Mouse (Mus musculus) CH12.LX (cell line): ENCODE results near the gene Irf3. TPM values are rescaled to one million over a fixed set of nuclear protein-coding genes. Genes with fewer than 3 reads are reported as not detected.

Experiments
- DNase-seq: peaks from one replicate; pipeline ENCODE4 v3.0.0-alpha.2; 2013; ENCODE audit errors: extremely low read depth
- H3K27ac ChIP-seq: 2 replicates; pipeline ENCODE4 v1.5.1; 2012; ENCODE audit warnings: low read depth, mild to moderate bottlenecking, control low read depth, moderate library complexity; ENCODE audit not compliant: insufficient read depth
- H3K27me3 ChIP-seq: replicated peaks from 2 replicates; pipeline ENCODE3; 2012; ENCODE audit warnings: inconsistent platforms
- H3K36me3 ChIP-seq, 2 experiments: replicated peaks in 1 of 2; 2 replicates each; pipeline versions ENCODE3 to v1.6.1; 2012; ENCODE audit warnings: inconsistent platforms in 1 of 2, low read length in 1 of 2, mild to moderate bottlenecking in 1 of 2, mixed read lengths in 1 of 2, moderate library complexity in 1 of 2; ENCODE audit not compliant: control insufficient read depth in 1 of 2, insufficient read depth in 1 of 2
- H3K4me1 ChIP-seq, 2 experiments: 2 replicates each; pipeline ENCODE4 v1.6.1; 2012; ENCODE audit warnings: inconsistent platforms in 1 of 2, moderate library complexity in 1 of 2; ENCODE audit not compliant: insufficient read depth in 2 of 2, control insufficient read depth in 1 of 2
- H3K4me2 ChIP-seq: 2 replicates; pipeline ENCODE4 v1.6.1; 2012; ENCODE audit warnings: low read depth, mild to moderate bottlenecking, control low read depth; ENCODE audit not compliant: poor library complexity, insufficient read depth, severe bottlenecking
- H3K4me3 ChIP-seq, 3 experiments: fragments of 150-350 bp in 1 of 3; sonication (generic) in 1 of 3; replicated peaks in 1 of 3; 2 replicates each; pipeline versions ENCODE3 to v1.5.1; 2011 to 2012; ENCODE audit warnings: low read depth in 2 of 3, low read length in 2 of 3, mild to moderate bottlenecking in 2 of 3, moderate library complexity in 2 of 3, control low read depth in 1 of 3, improper control_type of control experiment in 1 of 3, inconsistent platforms in 1 of 3, mixed read lengths in 1 of 3; ENCODE audit not compliant: poor library complexity in 1 of 3
- H3K79me2 ChIP-seq: replicated peaks from 2 replicates; pipeline ENCODE4 v1.6.1; 2012; ENCODE audit warnings: mild to moderate bottlenecking, moderate library complexity; ENCODE audit not compliant: control insufficient read depth, poor library complexity, insufficient read depth, severe bottlenecking; ENCODE audit errors: extremely low read depth
- H3K9ac ChIP-seq: 2 replicates; pipeline ENCODE4 v1.6.1; 2012; ENCODE audit warnings: low read depth, mild to moderate bottlenecking, control low read depth, moderate library complexity; ENCODE audit not compliant: insufficient read depth
- H3K9me3 ChIP-seq: replicated peaks from 2 replicates; pipeline ENCODE3; 2012; ENCODE audit warnings: low read length, inconsistent platforms, mixed read lengths
- BHLHE40 ChIP-seq: IDR thresholded peaks from 2 replicates; pipeline ENCODE4 v1.6.1; 2011; ENCODE audit warnings: mild to moderate bottlenecking, low read depth, low read length, improper control_type of control experiment
- CHD1 ChIP-seq: IDR thresholded peaks from 2 replicates; pipeline ENCODE4 v1.6.1; 2012; ENCODE audit warnings: low read depth, low read length, improper control_type of control experiment, inconsistent platforms
- CHD2 ChIP-seq: IDR thresholded peaks from 2 replicates; pipeline ENCODE4 v1.6.1; 2011; ENCODE audit warnings: low read length, improper control_type of control experiment
- CTCF ChIP-seq, 2 experiments: IDR thresholded peaks in 1 of 2; conservative IDR thresholded peaks in 1 of 2; 2 replicates each; pipeline ENCODE4 v1.5.1; 2011 to 2012; ENCODE audit warnings: low read depth in 2 of 2, low read length in 2 of 2, improper control_type of control experiment in 1 of 2, inconsistent platforms in 1 of 2, mild to moderate bottlenecking in 1 of 2, moderate library complexity in 1 of 2
- ELF1 ChIP-seq: IDR thresholded peaks from 2 replicates; pipeline ENCODE4 v1.6.1; 2014; ENCODE audit warnings: low read depth, mild to moderate bottlenecking, inconsistent platforms, low read length, improper control_type of control experiment
- ETS1 ChIP-seq: conservative IDR thresholded peaks from 2 replicates; pipeline ENCODE4 v1.6.1; 2012; ENCODE audit warnings: low read depth, mild to moderate bottlenecking, inconsistent platforms, low read length, improper control_type of control experiment, moderate library complexity
- IRF4 ChIP-seq: IDR thresholded peaks from 2 replicates; pipeline ENCODE4 v1.6.1; 2014; ENCODE audit warnings: low read depth, mild to moderate bottlenecking, inconsistent platforms, low read length, improper control_type of control experiment
- MAZ ChIP-seq: IDR thresholded peaks from 2 replicates; pipeline ENCODE4 v1.6.1; 2012; ENCODE audit warnings: low read depth, mild to moderate bottlenecking, inconsistent platforms, low read length, improper control_type of control experiment, moderate library complexity
- MEF2A ChIP-seq: IDR thresholded peaks from 2 replicates; pipeline ENCODE4 v1.6.1; 2014; ENCODE audit warnings: low read depth, mild to moderate bottlenecking, inconsistent platforms, low read length, improper control_type of control experiment, borderline replicate concordance
- MXI1 ChIP-seq: IDR thresholded peaks from 2 replicates; pipeline ENCODE4 v1.6.1; 2011; ENCODE audit warnings: mild to moderate bottlenecking, low read depth, low read length, improper control_type of control experiment
- MYC ChIP-seq: IDR thresholded peaks from 2 replicates; pipeline ENCODE4 v1.6.1; 2011; ENCODE audit warnings: low read depth, mild to moderate bottlenecking, improper control_type of control experiment, low read length
- NRF1 ChIP-seq: IDR thresholded peaks from 2 replicates; pipeline ENCODE4 v1.6.1; 2014; ENCODE audit warnings: low read depth, mild to moderate bottlenecking, inconsistent platforms, low read length, improper control_type of control experiment, moderate library complexity
- POLR2A ChIP-seq: IDR thresholded peaks from 2 replicates; pipeline ENCODE4 v1.6.1; 2011; ENCODE audit warnings: low read depth, mild to moderate bottlenecking, improper control_type of control experiment, low read length
- RAD21 ChIP-seq: IDR thresholded peaks from 2 replicates; pipeline ENCODE4 v1.6.1; 2011; ENCODE audit warnings: low read depth, mild to moderate bottlenecking, low read length, improper control_type of control experiment, moderate library complexity
- TCF12 ChIP-seq: IDR thresholded peaks from 2 replicates; pipeline ENCODE4 v1.6.1; 2014; ENCODE audit warnings: low read depth, mild to moderate bottlenecking, inconsistent platforms, low read length, improper control_type of control experiment
- UBTF ChIP-seq: IDR thresholded peaks from 2 replicates; pipeline ENCODE4 v1.6.1; 2012; ENCODE audit warnings: low read depth, mild to moderate bottlenecking, inconsistent platforms, low read length, improper control_type of control experiment, moderate library complexity
- USF2 ChIP-seq: conservative IDR thresholded peaks from 2 replicates; pipeline ENCODE4 v1.6.1; 2011; ENCODE audit warnings: low read depth, low read length, improper control_type of control experiment
- ZC3H11A ChIP-seq: IDR thresholded peaks from 2 replicates; pipeline ENCODE4 v1.6.1; 2012; ENCODE audit warnings: low read depth, mild to moderate bottlenecking, inconsistent platforms, low read length, improper control_type of control experiment
- ZKSCAN1 ChIP-seq: IDR thresholded peaks from 2 replicates; pipeline ENCODE4 v1.6.1; 2012; ENCODE audit warnings: low read depth, inconsistent platforms, low read length, improper control_type of control experiment, borderline replicate concordance
- ZMIZ1 ChIP-seq: IDR thresholded peaks from 2 replicates; pipeline ENCODE4 v1.6.1; 2012; ENCODE audit warnings: low read depth, mild to moderate bottlenecking, inconsistent platforms, low read length, improper control_type of control experiment
- ZNF384 ChIP-seq: IDR thresholded peaks from 2 replicates; pipeline ENCODE4 v1.6.1; 2012; ENCODE audit warnings: low read depth, low read length, improper control_type of control experiment, inconsistent platforms
- dilution Hi-C: fragments of 300-500 bp; cut with MboI; formaldehyde crosslinking; loops from 2 replicates; pipeline ENCODE4 v1.14.3; 2020; ENCODE audit warnings: low sequenced_read_pairs; ENCODE audit not compliant: extremely low pct_unique_long_range_greater_than_20kb, extremely low pct_ligation_motif_present
- in situ Hi-C: fragments of 300-500 bp; cut with MboI; formaldehyde crosslinking; loops from 3 replicates; pipeline ENCODE4 v1.14.3; 2019; ENCODE audit warnings: low sequenced_read_pairs, low pct_ligation_motif_present, low pct_unique_long_range_greater_than_20kb, mixed read lengths
- polyA plus RNA-seq: library from polyadenylated mRNA; unstranded; fragments of >175 nt; gene quantifications from 2 replicates; pipeline ENCODE4 v1.2.1, GENCODE M21; 2012; ENCODE audit warnings: low read depth; ENCODE audit not compliant: insufficient read length
- total RNA-seq, 2 experiments: library from RNA; depleted of rRNA; stranded (reverse); fragments of 300-350 nt in 1 of 2; fragments of >200 nt in 1 of 2; gene quantifications; 2 replicates each; pipeline ENCODE4 v1.2.3; 2012 to 2014

Gene Irf3
- total and polyA plus RNA-seq, 3 experiments: 33.5 to 79.7 (median 56.5) TPM

DNA sequence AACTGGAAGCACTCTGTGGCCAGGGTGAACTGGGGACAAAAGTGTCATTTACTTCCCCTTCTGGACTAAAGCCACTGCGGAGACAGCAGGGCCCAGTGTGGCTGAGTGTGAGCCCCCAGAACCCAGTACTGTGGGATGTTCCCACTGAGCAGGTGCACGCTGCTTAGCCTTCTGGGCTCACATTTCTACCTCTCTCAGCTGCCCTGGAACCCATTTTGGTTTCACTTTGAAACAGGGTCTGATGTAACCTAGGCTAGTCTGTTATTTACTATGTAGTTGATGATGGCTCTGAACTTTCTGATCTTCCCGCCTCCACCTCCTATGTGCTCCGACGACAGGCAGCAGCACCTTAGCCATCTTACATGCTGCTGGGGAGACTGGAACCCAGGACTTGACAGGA, 34.6 kb upstream of the Irf3 start:
- Histone ChIP-seq H3K27me3 (no peaks in the 10 kb centered on the region), H3K4me2 (no peak overlapping the region), H3K79me2 (no peaks in the 10 kb centered on the region), H3K9ac (no peak overlapping the region), H3K4me1 (peaks cover 11 to 26% of the 10 kb centered on the region in 2 experiments), H3K9me3 (no peaks in the 10 kb centered on the region), H3K4me3 (no peak overlapping the region), H3K36me3 (peaks cover 0 to 73% of the 10 kb centered on the region in 2 experiments), H3K27ac (no peak overlapping the region)
- dilution Hi-C loops (no loop called here), in situ Hi-C loops (no loop called here)
- no peak for DNase-seq
- TF ChIP-seq ZMIZ1: no peak
- no peak for TF ChIP-seq CTCF (conservative IDR thresholded peaks at IDR 0.05 in 1 of 2, IDR thresholded peaks at IDR 0.05 in 1 of 2; ENCODE audit: low read depth in 2 of 2, low read length in 2 of 2)
- TF ChIP-seq IRF4: peak; percentile 55
- TF ChIP-seq MEF2A: no peak
- no peak for TF ChIP-seq NRF1
- TF ChIP-seq ZKSCAN1: no peak
- TF ChIP-seq POLR2A: no peak
- no peak for TF ChIP-seq CHD1
- peak; percentile 89 for TF ChIP-seq BHLHE40
- no peak for TF ChIP-seq MXI1
- TF ChIP-seq TCF12: peak; percentile 30; the same call in 1 of the 2 replicates
- no peak for TF ChIP-seq MAZ
- peak; percentile 45; the same call in 1 of the 2 replicates for TF ChIP-seq ETS1
- no peak for TF ChIP-seq MYC
- TF ChIP-seq RAD21: no peak
- no peak for TF ChIP-seq UBTF
- TF ChIP-seq ZNF384: no peak

DNA sequence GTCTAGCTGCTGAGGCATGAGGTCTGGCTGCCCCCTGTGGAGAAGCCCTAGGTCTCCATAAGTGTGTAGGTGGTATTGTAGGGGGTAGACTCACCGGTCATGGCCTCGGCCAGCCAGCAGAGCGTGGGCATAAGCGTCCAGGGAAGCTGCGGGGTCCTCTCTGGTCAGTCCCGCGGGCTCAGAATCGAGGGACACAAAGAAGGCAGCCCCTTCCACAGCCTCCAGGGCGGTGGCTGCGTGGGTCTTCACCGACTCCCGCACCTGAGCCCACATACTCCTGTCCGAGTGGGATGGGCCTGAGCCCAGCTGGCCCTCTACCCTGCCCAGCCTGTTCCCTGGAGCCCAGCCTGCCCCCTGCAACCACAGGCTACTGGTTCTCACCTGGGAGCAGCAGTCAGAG, 32.5 kb upstream of the Irf3 start:
- Histone ChIP-seq H3K36me3 (peaks cover 0 to 61% of the 10 kb centered on the region in 2 experiments), H3K79me2 (no peaks in the 10 kb centered on the region), H3K4me3 (no peak overlapping the region), H3K27me3 (no peaks in the 10 kb centered on the region), H3K9ac (no peak overlapping the region), H3K4me1 (peaks cover 8 to 22% of the 10 kb centered on the region in 2 experiments), H3K9me3 (no peaks in the 10 kb centered on the region), H3K4me2 (no peak overlapping the region), H3K27ac (no peak overlapping the region)
- TF ChIP-seq IRF4: no peak
- TF ChIP-seq UBTF: no peak
- TF ChIP-seq USF2: no peak
- no peak for TF ChIP-seq ZKSCAN1
- TF ChIP-seq ZC3H11A: no peak
- TF ChIP-seq MYC: no peak
- no peak for TF ChIP-seq CHD1
- no peak for TF ChIP-seq BHLHE40
- no peak for TF ChIP-seq RAD21
- no peak for TF ChIP-seq ELF1
- no peak for TF ChIP-seq CHD2
- in situ Hi-C loops (no loop called here), dilution Hi-C loops (no loop called here)
- no peak for DNase-seq
